Mouse (Mus musculus): ENCODE measurements at regions not wholly inside any gene's neighbourhood (a gene's known extent, or its start where the extent isn't known, plus 50 kb on each side); places are given as distances from the start of the nearest gene placed in this dataset.

DNA sequence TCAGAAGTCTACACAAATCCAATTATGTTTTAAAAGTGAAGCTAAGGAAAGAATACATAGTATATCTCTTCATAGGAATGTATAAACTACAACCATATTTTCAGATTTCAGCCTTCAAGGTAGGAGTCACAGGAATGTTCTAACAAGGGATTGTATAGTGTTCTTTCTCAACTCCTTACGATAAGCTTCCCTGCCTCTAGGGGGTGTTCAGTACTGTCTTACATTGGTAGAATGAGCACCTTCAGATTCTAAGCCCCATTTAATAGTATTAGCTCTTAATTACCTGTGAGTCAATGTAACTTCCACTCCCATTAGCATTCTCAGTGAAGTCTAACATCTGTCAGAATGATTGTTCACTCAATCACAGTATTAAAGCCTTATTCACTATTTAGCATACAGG lies 481.5 kb upstream of the Mpdz start:
- TF ChIP-seq GATA1 (IDR thresholded peaks at IDR 0.05; ENCODE audit: borderline replicate concordance, low read length), result no peak
- TF ChIP-seq FLI1 (IDR thresholded peaks at IDR 0.05; ENCODE audit: low read length), result no peak
